Mouse (Mus musculus) limb, embryonic 13.5 days (tissue): ENCODE measurements around the gene Fhit. TPM values are rescaled to one million over a fixed set of nuclear protein-coding genes. Genes with fewer than 3 reads are reported as not detected.

Experiments
- ATAC-seq: fragments of 200-750 bp; cut with Nextera tagmentation; 2 replicates; pipeline ENCODE4 v1.8.0; 2017; ENCODE audit warnings: low read depth, moderate number of reproducible peaks, moderate TSS enrichment; ENCODE audit not compliant: low FRiP score
- H3K27ac ChIP-seq: fragments of 300-500 bp; sonication (generic); 2 replicates; pipeline ENCODE4 v1.5.1; 2015; ENCODE audit warnings: inconsistent platforms, mild to moderate bottlenecking, moderate library complexity
- H3K27me3 ChIP-seq: fragments of 300-500 bp; sonication (generic); 2 replicates; pipeline ENCODE4 v1.6.1; 2015; ENCODE audit warnings: mild to moderate bottlenecking, inconsistent platforms
- H3K36me3 ChIP-seq: fragments of 300-500 bp; sonication (generic); 2 replicates; pipeline ENCODE4 v1.6.1; 2015; ENCODE audit warnings: inconsistent platforms, mild to moderate bottlenecking, moderate library complexity
- H3K4me1 ChIP-seq: fragments of 300-500 bp; sonication (generic); 2 replicates; pipeline ENCODE4 v1.6.1; 2015; ENCODE audit warnings: inconsistent platforms
- H3K4me2 ChIP-seq: fragments of 300-500 bp; sonication (generic); replicated peaks from 2 replicates; pipeline ENCODE4 v1.6.1; 2015; ENCODE audit warnings: inconsistent platforms, mild to moderate bottlenecking, moderate library complexity
- H3K4me3 ChIP-seq: fragments of 300-500 bp; sonication (generic); 2 replicates; pipeline ENCODE4 v1.5.1; 2015; ENCODE audit warnings: moderate library complexity, mild to moderate bottlenecking, inconsistent platforms
- H3K9ac ChIP-seq: fragments of 300-500 bp; sonication (generic); 2 replicates; pipeline ENCODE4 v1.6.1; 2015; ENCODE audit warnings: mild to moderate bottlenecking, inconsistent platforms
- H3K9me3 ChIP-seq: fragments of 300-500 bp; sonication (generic); 2 replicates; pipeline ENCODE4 v1.6.1; 2016; ENCODE audit warnings: inconsistent platforms
- WGBS: fragments of 180-500 bp; shearing (Covaris S2); methylation state at CpG from one replicate; pipeline ENCODE4 v1.1.7; 2015; 5-methylcytosine and 5-hydroxymethylcytosine counted together
- polyA plus RNA-seq: library from polyadenylated mRNA; unstranded; fragments of >200 nt; fragmentation: Nextera tagmentation; extraction: Ambion mirVana; gene quantifications from 2 replicates; pipeline ENCODE4 v1.2.1, GENCODE M21; 2015

Fhit gene
- polyA plus RNA-seq, 1 experiment from 2014 or later: 6.3 TPM

GRCm38 (mm10) chr14:9751341-9751740 is 1410.5 kb downstream of the Fhit start:
- no peak for ATAC-seq
- Histone ChIP-seq H3K4me3 (no peak overlapping the region), H3K27ac (no peak overlapping the region), H3K4me1 (no peaks in the 10 kb centered on the region), H3K9ac (no peak overlapping the region), H3K4me2 (no peak overlapping the region), H3K27me3 (no peaks in the 10 kb centered on the region), H3K9me3 (no peaks in the 10 kb centered on the region), H3K36me3 (no peaks in the 10 kb centered on the region)
- 79% methylated on average over 4 of the region's 4 CpGs for WGBS

GRCm38 (mm10) chr14:9748709-9749108 is 1413.1 kb downstream of the Fhit start:
- H3K36me3 ChIP-seq: no peaks in the 10 kb centered on the region
- H3K9me3 ChIP-seq: no peaks in the 10 kb centered on the region
- H3K4me2 ChIP-seq: no peak overlapping the region
- H3K4me1 ChIP-seq: no peaks in the 10 kb centered on the region
- H3K4me3 ChIP-seq: no peak overlapping the region
- no peak overlapping the region for H3K9ac ChIP-seq
- ATAC-seq: no peak
- no peak overlapping the region for H3K27ac ChIP-seq
- no peaks in the 10 kb centered on the region for H3K27me3 ChIP-seq
- 83% methylated on average over 1 of the region's 1 CpGs for WGBS

- H3K27me3 ChIP-seq: no peaks in the 10 kb centered on the region
- H3K4me1 ChIP-seq: no peaks in the 10 kb centered on the region
- no peak overlapping the region for H3K4me2 ChIP-seq
- no peak overlapping the region for H3K27ac ChIP-seq
- H3K4me3 ChIP-seq: no peak overlapping the region
- H3K36me3 ChIP-seq: no peaks in the 10 kb centered on the region
- no peaks in the 10 kb centered on the region; the same call in 1 of the 2 replicates for H3K9me3 ChIP-seq
- 34% methylated on average over 2 of the region's 2 CpGs for WGBS
- no peak overlapping the region for H3K9ac ChIP-seq
- ATAC-seq: no peak
These were observed 1439.8 kb downstream of the Fhit start for GRCm38 (mm10) chr14:9721917-9722472.

- Histone ChIP-seq H3K4me1 (0 out of 2 replicates have a peak, but pooled peaks cover 3% of the 10 kb centered on the region), H3K9me3 (no peaks in the 10 kb centered on the region), H3K27ac (no peak overlapping the region), H3K9ac (no peak overlapping the region), H3K4me3 (no peak overlapping the region), H3K27me3 (no peaks in the 10 kb centered on the region), H3K36me3 (no peaks in the 10 kb centered on the region), H3K4me2 (no peak overlapping the region)
- 81% methylated on average over 1 of the region's 1 CpGs for WGBS
- no peak for ATAC-seq
These were observed 1463.2 kb downstream of the Fhit start for GRCm38 (mm10) chr14:9698621-9699020.

GRCm38 (mm10) chr14:9697101-9697500 is 1464.7 kb downstream of the Fhit start:
- no peaks in the 10 kb centered on the region for H3K9me3 ChIP-seq
- WGBS: 81% methylated on average over 3 of the region's 3 CpGs
- H3K27ac ChIP-seq: no peak overlapping the region
- no peaks in the 10 kb centered on the region for H3K27me3 ChIP-seq
- ATAC-seq: no peak
- H3K4me2 ChIP-seq: no peak overlapping the region
- H3K9ac ChIP-seq: no peak overlapping the region
- H3K4me3 ChIP-seq: no peak overlapping the region
- 0 out of 2 replicates have a peak, but pooled peaks cover 3% of the 10 kb centered on the region for H3K4me1 ChIP-seq
- H3K36me3 ChIP-seq: no peaks in the 10 kb centered on the region

GRCm38 (mm10) chr14:9696004-9696403 is 1465.8 kb downstream of the Fhit start:
- no peaks in the 10 kb centered on the region for H3K36me3 ChIP-seq
- H3K4me2 ChIP-seq: no peak overlapping the region
- ATAC-seq: no peak
- no peak overlapping the region for H3K27ac ChIP-seq
- no peaks in the 10 kb centered on the region for H3K9me3 ChIP-seq
- H3K4me3 ChIP-seq: no peak overlapping the region
- no peak overlapping the region for H3K9ac ChIP-seq
- 80% methylated on average over 4 of the region's 4 CpGs for WGBS
- 0 out of 2 replicates have a peak, but pooled peaks cover 3% of the 10 kb centered on the region for H3K4me1 ChIP-seq
- no peaks in the 10 kb centered on the region for H3K27me3 ChIP-seq

- no peak for ATAC-seq
- WGBS: 84% methylated on average over 4 of the region's 4 CpGs
These were observed 1466.6 kb downstream of the Fhit start for GRCm38 (mm10) chr14:9695217-9695690.

GRCm38 (mm10) chr14:9688664-9689257 is 1473.1 kb downstream of the Fhit start:
- no peak for ATAC-seq
- no peaks in the 10 kb centered on the region for H3K9me3 ChIP-seq
- no peak overlapping the region for H3K27ac ChIP-seq
- H3K4me3 ChIP-seq: no peak overlapping the region
- WGBS: 83% methylated on average over 2 of the region's 2 CpGs
- no peaks in the 10 kb centered on the region for H3K36me3 ChIP-seq
- no peak overlapping the region for H3K9ac ChIP-seq
- no peaks in the 10 kb centered on the region for H3K4me1 ChIP-seq
- no peak overlapping the region for H3K4me2 ChIP-seq
- H3K27me3 ChIP-seq: no peaks in the 10 kb centered on the region

More at GRCm38 (mm10) chr14:9695217-9695690, 1466.6 kb downstream of the Fhit start:
- no peak overlapping the region for H3K4me2 ChIP-seq
- H3K4me1 ChIP-seq: 0 out of 2 replicates have a peak, but pooled peaks cover 3% of the 10 kb centered on the region
- H3K27me3 ChIP-seq: no peaks in the 10 kb centered on the region
- no peaks in the 10 kb centered on the region for H3K36me3 ChIP-seq
- H3K4me3 ChIP-seq: no peak overlapping the region
- H3K27ac ChIP-seq: no peak overlapping the region
- H3K9me3 ChIP-seq: no peaks in the 10 kb centered on the region
- H3K9ac ChIP-seq: no peak overlapping the region

- no peaks in the 10 kb centered on the region for H3K36me3 ChIP-seq
- no peak for ATAC-seq
- no peak overlapping the region for H3K9ac ChIP-seq
- 74% methylated on average over 1 of the region's 1 CpGs for WGBS
- no peaks in the 10 kb centered on the region for H3K27me3 ChIP-seq
- no peaks in the 10 kb centered on the region for H3K4me1 ChIP-seq
- H3K4me2 ChIP-seq: no peak overlapping the region
- H3K4me3 ChIP-seq: no peak overlapping the region
- H3K27ac ChIP-seq: no peak overlapping the region
- no peaks in the 10 kb centered on the region for H3K9me3 ChIP-seq
These were observed 1477.5 kb downstream of the Fhit start for GRCm38 (mm10) chr14:9684362-9684761.

GRCm38 (mm10) chr14:9672728-9673127 is 1489.1 kb downstream of the Fhit start:
- Histone ChIP-seq H3K36me3 (no peaks in the 10 kb centered on the region), H3K4me3 (no peak overlapping the region), H3K9me3 (no peaks in the 10 kb centered on the region), H3K4me1 (no peaks in the 10 kb centered on the region), H3K9ac (no peak overlapping the region), H3K27me3 (no peaks in the 10 kb centered on the region), H3K4me2 (no peak overlapping the region), H3K27ac (no peak overlapping the region)
- ATAC-seq: no peak
- WGBS: 64% methylated on average over 1 of the region's 1 CpGs

- ATAC-seq: no peak
- Histone ChIP-seq H3K4me2 (no peak overlapping the region), H3K4me1 (no peaks in the 10 kb centered on the region), H3K9me3 (no peaks in the 10 kb centered on the region), H3K36me3 (no peaks in the 10 kb centered on the region), H3K27me3 (no peaks in the 10 kb centered on the region), H3K9ac (no peak overlapping the region), H3K27ac (no peak overlapping the region), H3K4me3 (no peak overlapping the region)
- 64% methylated on average over 3 of the region's 3 CpGs for WGBS
These were observed 1490.1 kb downstream of the Fhit start for GRCm38 (mm10) chr14:9671776-9672175.

GRCm38 (mm10) chr14:9669766-9670165 is 1492.1 kb downstream of the Fhit start:
- no peak for ATAC-seq
- no peaks in the 10 kb centered on the region for H3K9me3 ChIP-seq
- no peaks in the 10 kb centered on the region for H3K27me3 ChIP-seq
- no peaks in the 10 kb centered on the region for H3K36me3 ChIP-seq
- H3K4me3 ChIP-seq: no peak overlapping the region
- no peak overlapping the region for H3K4me2 ChIP-seq
- WGBS: 92% methylated on average over 1 of the region's 1 CpGs
- H3K4me1 ChIP-seq: no peaks in the 10 kb centered on the region
- no peak overlapping the region for H3K27ac ChIP-seq
- H3K9ac ChIP-seq: no peak overlapping the region

GRCm38 (mm10) chr14:9658445-9658844 is 1503.4 kb downstream of the Fhit start:
- Histone ChIP-seq H3K27ac (no peak overlapping the region), H3K4me3 (no peak overlapping the region), H3K9ac (no peak overlapping the region), H3K4me1 (no peaks in the 10 kb centered on the region), H3K27me3 (no peaks in the 10 kb centered on the region), H3K4me2 (no peak overlapping the region), H3K9me3 (no peaks in the 10 kb centered on the region), H3K36me3 (no peaks in the 10 kb centered on the region)
- ATAC-seq: no peak
- 52% methylated on average over 1 of the region's 1 CpGs for WGBS
